Mouse (Mus musculus) myocyte (in vitro differentiated cells): ENCODE data around the gene Fen1. TPM values are rescaled to one million over a fixed set of nuclear protein-coding genes. Genes with fewer than 3 reads are reported as not detected.
A peak's percentile ranks its signal among the peaks of the same experiment; 100 is the strongest.

Source experiments
- H3K27me3 ChIP-seq: one replicate; pipeline ENCODE4 v1.6.1; 2011; ENCODE audit not compliant: control insufficient read depth, insufficient read depth, insufficient read length
- H3K36me3 ChIP-seq: one replicate; pipeline ENCODE4 v1.6.1; 2011; ENCODE audit not compliant: control insufficient read depth, insufficient read depth
- H3K4me2 ChIP-seq: one replicate; pipeline ENCODE4 v1.6.1; 2011; ENCODE audit warnings: low read depth, control low read depth
- H3K4me3 ChIP-seq: one replicate; pipeline ENCODE4 v1.5.1; 2011; ENCODE audit warnings: mild to moderate bottlenecking, control low read depth, moderate library complexity
- H3K79me2 ChIP-seq: one replicate; pipeline ENCODE4 v1.6.1; 2011; ENCODE audit not compliant: control insufficient read depth, insufficient read depth
- H3ac ChIP-seq: one replicate; pipeline ENCODE4 v1.6.1; 2011; ENCODE audit not compliant: control insufficient read depth, insufficient read length
- CEBPB ChIP-seq: IDR thresholded peaks from 2 replicates; pipeline ENCODE4 v1.6.1; 2011; ENCODE audit warnings: mild to moderate bottlenecking, moderate library complexity; ENCODE audit not compliant: poor library complexity, insufficient read depth, severe bottlenecking
- E2F4 ChIP-seq: IDR thresholded peaks from one replicate; pipeline ENCODE4 v1.6.1; 2011; ENCODE audit warnings: mild to moderate bottlenecking, control low read depth, moderate library complexity; ENCODE audit not compliant: insufficient read depth
- MAX ChIP-seq: IDR thresholded peaks from one replicate; pipeline ENCODE4 v1.6.1; 2011; ENCODE audit warnings: low read depth, mild to moderate bottlenecking, control low read depth
- MYOD1 ChIP-seq, 3 experiments: IDR thresholded peaks; one replicate each; pipeline ENCODE4 v1.6.1; 2011; ENCODE audit warnings: control low read depth in 2 of 3, low read depth in 2 of 3, mild to moderate bottlenecking in 2 of 3, moderate library complexity in 1 of 3; ENCODE audit not compliant: insufficient read length in 2 of 3, control insufficient read depth in 1 of 3
- MYOG ChIP-seq, 3 experiments: IDR thresholded peaks; one replicate each; pipeline ENCODE4 v1.6.1; 2011; ENCODE audit warnings: control low read depth in 2 of 3, low read depth in 2 of 3, mild to moderate bottlenecking in 2 of 3; ENCODE audit not compliant: insufficient read length in 2 of 3, control insufficient read depth in 1 of 3, insufficient read depth in 1 of 3
- POLR2A ChIP-seq: IDR thresholded peaks from one replicate; pipeline ENCODE4 v1.6.1; 2011; ENCODE audit warnings: low read depth, mild to moderate bottlenecking, control low read depth, moderate library complexity; ENCODE audit not compliant: insufficient read length
- POLR2AphosphoS2 ChIP-seq: IDR thresholded peaks from one replicate; pipeline ENCODE4 v1.6.1; 2011; ENCODE audit warnings: low read depth, control low read depth; ENCODE audit not compliant: insufficient read length
- REST ChIP-seq: IDR thresholded peaks from one replicate; pipeline ENCODE4 v1.6.1; 2011; ENCODE audit warnings: mild to moderate bottlenecking, control low read depth, moderate library complexity; ENCODE audit not compliant: insufficient read depth, insufficient read length
- SRF ChIP-seq: IDR thresholded peaks from one replicate; pipeline ENCODE4 v1.6.1; 2011; ENCODE audit warnings: low read depth; ENCODE audit not compliant: control insufficient read depth, insufficient read length
- TCF12 ChIP-seq: IDR thresholded peaks from one replicate; pipeline ENCODE4 v1.6.1; 2011; ENCODE audit warnings: mild to moderate bottlenecking, control low read depth; ENCODE audit not compliant: poor library complexity, insufficient read depth, severe bottlenecking
- TCF3 ChIP-seq: IDR thresholded peaks from one replicate; pipeline ENCODE4 v1.6.1; 2011; ENCODE audit warnings: low read depth, control low read depth; ENCODE audit not compliant: insufficient read length
- USF1 ChIP-seq: IDR thresholded peaks from one replicate; pipeline ENCODE4 v1.6.1; 2011; ENCODE audit warnings: low read depth, mild to moderate bottlenecking, control low read depth, moderate library complexity
- polyA plus RNA-seq: library from polyadenylated mRNA; unstranded; fragments of >200 nt; fragmentation: generic; extraction: Trizol; gene quantifications from one replicate; pipeline ENCODE4 v1.2.1, GENCODE M21; 2012; ENCODE audit warnings: missing spikeins

The Fen1 gene
- polyA plus RNA-seq, 1 experiment = 14.1 TPM

DNA sequence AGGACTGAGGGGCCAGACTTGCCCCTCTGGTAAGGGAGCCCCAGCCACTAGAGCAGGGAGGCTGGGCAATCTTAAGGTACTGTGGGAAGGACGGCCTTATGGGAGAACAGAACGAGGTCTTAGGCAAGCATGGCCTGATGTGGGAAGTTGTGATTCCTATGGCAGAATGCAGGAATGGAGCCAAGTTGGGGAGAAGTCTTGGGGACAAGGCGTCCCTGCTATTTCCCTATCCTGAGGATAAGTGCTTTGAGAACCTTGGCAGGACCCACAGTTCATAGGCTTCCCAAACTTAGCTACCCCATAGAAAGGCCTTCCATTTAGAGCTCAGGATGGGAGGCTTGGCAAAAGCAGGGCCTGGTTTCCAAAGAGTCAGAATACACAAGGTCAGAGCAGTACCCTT, 4.9 kb upstream of the Fen1 start:
- Histone ChIP-seq H3K36me3 (peaks cover 10% of the 10 kb centered on the region), H3K4me3 (no peak overlapping the region), H3ac (no peak overlapping the region), H3K79me2 (peaks cover 18% of the 10 kb centered on the region), H3K4me2 (no peak overlapping the region), H3K27me3 (no peaks in the 10 kb centered on the region)
- no peak for TF ChIP-seq E2F4
- TF ChIP-seq MYOD1 (IDR thresholded peaks at IDR 0.05; ENCODE audit: control insufficient read depth in 1 of 3, insufficient read length in 2 of 3, low read depth in 2 of 3) = no peak
- no peak for TF ChIP-seq USF1
- no peak for TF ChIP-seq TCF12
- TF ChIP-seq MAX = no peak
- no peak for TF ChIP-seq TCF3

DNA sequence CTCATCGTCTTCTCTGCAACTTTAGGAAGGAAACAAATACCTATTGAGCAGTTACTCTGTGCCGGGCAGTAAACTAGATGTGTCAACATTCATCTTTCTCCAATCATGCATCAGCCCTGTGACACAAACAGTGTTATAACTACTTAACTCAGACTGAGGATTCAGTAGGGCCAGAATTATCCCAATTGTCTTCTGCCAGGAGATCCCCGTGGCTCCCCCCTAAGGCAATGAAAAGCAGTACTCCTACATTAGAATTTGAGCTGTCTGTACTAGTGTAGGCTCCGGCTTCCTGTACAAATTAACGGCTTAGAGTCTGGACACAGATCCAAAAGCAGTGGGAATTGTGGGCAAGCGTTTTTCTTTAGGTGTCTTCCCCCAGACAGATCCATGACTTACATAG, 1.1 kb upstream of the Fen1 start:
- Histone ChIP-seq H3K27me3 (no peaks in the 10 kb centered on the region), H3K4me2 (peak overlapping the region; percentile 97), H3K4me3 (peak overlapping the region; percentile 91), H3K79me2 (peaks cover 42% of the 10 kb centered on the region), H3ac (no peak overlapping the region), H3K36me3 (peaks cover 10% of the 10 kb centered on the region)
- TF ChIP-seq MYOD1 (IDR thresholded peaks at IDR 0.05; ENCODE audit: control insufficient read depth in 1 of 3, insufficient read length in 2 of 3, low read depth in 2 of 3) = no peak
- no peak for TF ChIP-seq REST
- TF ChIP-seq TCF3 = no peak
- TF ChIP-seq MAX = no peak
- TF ChIP-seq POLR2AphosphoS2 = no peak

DNA sequence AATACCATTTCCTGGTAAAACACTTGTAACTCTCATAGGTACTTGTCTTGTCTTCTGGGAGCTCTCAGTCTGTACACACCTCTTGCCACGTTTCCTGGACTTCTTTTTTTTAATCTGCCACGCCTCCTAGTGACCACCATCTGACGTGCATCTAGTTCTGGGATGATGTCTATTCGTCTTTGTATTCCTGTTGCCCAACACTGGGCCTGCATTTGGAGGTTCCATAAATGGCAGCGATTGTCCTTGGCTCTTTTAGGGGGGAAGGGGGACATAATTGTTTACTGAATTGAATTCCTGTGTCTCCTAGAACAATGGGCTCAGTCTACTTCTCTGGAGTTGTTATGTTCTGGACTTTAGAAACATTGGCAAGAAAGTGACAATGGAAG, 640 bp upstream of the Fen1 start:
- no peaks in the 10 kb centered on the region for H3K27me3 ChIP-seq
- H3K36me3 ChIP-seq = peaks cover 10% of the 10 kb centered on the region
- H3K4me3 ChIP-seq = peak overlapping the region; percentile 91
- H3K79me2 ChIP-seq = peaks cover 42% of the 10 kb centered on the region
- TF ChIP-seq POLR2AphosphoS2 (no peak), TCF12 (no peak), MYOG (IDR thresholded peaks at IDR 0.05; ENCODE audit: control insufficient read depth in 1 of 3, insufficient read depth in 1 of 3, insufficient read length in 2 of 3, low read depth in 2 of 3) (no peak), MAX (no peak), REST (no peak), CEBPB (0 out of 2 replicates have a peak, but pooled peaks have one; percentile 3)
- peak overlapping the region; percentile 38 for H3ac ChIP-seq
- H3K4me2 ChIP-seq = peak overlapping the region; percentile 97

DNA sequence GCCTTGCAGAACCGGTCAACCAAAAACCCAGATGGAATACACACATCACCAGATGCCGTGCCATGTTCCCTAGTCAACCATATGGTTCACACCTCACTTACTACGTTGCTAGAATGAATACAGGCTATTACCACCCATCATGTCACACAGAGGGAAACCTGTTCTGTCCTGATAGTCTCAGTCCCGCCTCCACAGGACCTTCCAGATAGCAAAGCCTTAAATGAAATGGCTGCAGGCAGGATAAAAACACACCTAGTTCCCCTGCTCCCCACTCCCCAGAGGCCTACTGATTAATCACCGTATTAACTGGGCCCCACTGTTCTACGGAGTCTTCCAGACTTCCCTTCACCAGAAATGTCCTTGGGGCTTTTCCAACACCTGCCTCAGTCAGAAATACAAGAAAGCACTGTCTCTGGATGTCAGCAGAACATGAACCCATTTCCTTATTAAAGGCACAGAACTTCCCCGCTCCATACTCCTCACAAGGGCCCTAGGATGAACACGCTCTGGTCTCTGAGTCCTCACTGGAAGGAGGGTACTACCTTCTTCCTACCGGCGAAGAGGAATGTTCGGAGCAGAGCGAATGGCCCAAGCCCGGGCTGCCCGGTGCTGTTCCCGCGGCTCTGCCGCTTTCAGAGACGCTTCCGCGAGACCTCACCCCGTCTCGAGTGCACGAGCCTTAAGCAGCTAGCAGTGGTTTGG, 672 bp downstream of the Fen1 start:
- Histone ChIP-seq H3K36me3 (peaks cover 14% of the 10 kb centered on the region), H3K4me2 (peak overlapping the region; percentile 97), H3K27me3 (no peaks in the 10 kb centered on the region), H3ac (peak overlapping the region; percentile 38), H3K4me3 (peak overlapping the region; percentile 91), H3K79me2 (peaks cover 42% of the 10 kb centered on the region)
- TF ChIP-seq SRF = no peak
- no peak for TF ChIP-seq POLR2A
- TF ChIP-seq POLR2AphosphoS2 = no peak
- TF ChIP-seq TCF12 = no peak
- TF ChIP-seq TCF3 = no peak
- TF ChIP-seq MYOD1 (IDR thresholded peaks at IDR 0.05; ENCODE audit: control insufficient read depth in 1 of 3, insufficient read length in 2 of 3, low read depth in 2 of 3) = no peak

DNA sequence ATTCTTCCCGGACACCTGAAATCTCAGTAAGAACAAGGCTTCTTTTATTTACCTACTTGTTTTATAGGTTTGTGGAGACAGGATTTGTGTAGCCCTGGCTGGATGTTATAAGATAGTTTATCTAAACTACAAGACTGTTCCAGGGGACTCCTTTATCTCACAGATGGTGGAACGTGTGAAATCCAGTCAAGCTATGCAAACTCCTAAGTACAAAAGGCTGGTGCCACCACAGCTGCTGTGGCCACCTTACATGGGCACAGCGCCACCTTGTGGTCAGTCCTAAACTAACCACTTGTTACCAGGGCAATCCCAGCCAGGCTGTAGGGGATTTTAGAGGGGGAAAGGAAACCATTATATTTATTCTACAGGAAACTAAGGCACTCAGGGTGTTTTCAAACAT, 5.2 kb downstream of the Fen1 start:
- H3K36me3 ChIP-seq = peaks cover 14% of the 10 kb centered on the region
- TF ChIP-seq POLR2AphosphoS2 = peak; percentile 71
- TF ChIP-seq MYOD1 (IDR thresholded peaks at IDR 0.05; ENCODE audit: control insufficient read depth in 1 of 3, insufficient read length in 2 of 3, low read depth in 2 of 3) = peak in 2 of 3 experiments; percentile 50 to 69
- peak in 2 of 3 experiments; percentile 29 to 51 for TF ChIP-seq MYOG (IDR thresholded peaks at IDR 0.05; ENCODE audit: control insufficient read depth in 1 of 3, insufficient read depth in 1 of 3, insufficient read length in 2 of 3, low read depth in 2 of 3)
- no peak for TF ChIP-seq POLR2A
- H3K4me3 ChIP-seq = no peak overlapping the region
- no peak overlapping the region for H3ac ChIP-seq
- H3K4me2 ChIP-seq = no peak overlapping the region
- no peaks in the 10 kb centered on the region for H3K27me3 ChIP-seq
- peaks cover 24% of the 10 kb centered on the region for H3K79me2 ChIP-seq

DNA sequence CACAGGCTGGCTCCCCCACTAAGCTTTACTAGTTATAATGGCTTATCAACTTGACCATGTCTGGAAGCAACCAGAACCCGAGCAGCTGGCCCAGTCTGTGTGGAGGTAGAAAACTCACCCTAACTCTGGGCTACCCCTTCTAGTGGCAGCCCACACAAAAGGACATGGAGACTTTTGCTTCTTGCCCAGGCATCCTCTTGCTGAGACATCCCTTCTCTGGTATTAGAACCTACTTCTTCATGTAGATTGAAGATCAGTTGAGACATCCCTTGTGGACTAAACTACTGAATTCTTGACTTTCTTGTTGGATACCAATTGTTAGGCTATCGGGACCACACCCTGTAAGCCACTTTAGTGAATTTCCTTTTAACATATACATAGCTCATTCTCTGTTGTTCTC, 5.7 kb downstream of the Fen1 start:
- Histone ChIP-seq H3K4me3 (no peak overlapping the region), H3K36me3 (peaks cover 18% of the 10 kb centered on the region), H3K79me2 (peaks cover 19% of the 10 kb centered on the region), H3ac (no peak overlapping the region), H3K27me3 (no peaks in the 10 kb centered on the region), H3K4me2 (no peak overlapping the region)
- TF ChIP-seq TCF12 = no peak
- no peak for TF ChIP-seq SRF
- TF ChIP-seq MAX = no peak
- TF ChIP-seq MYOG (IDR thresholded peaks at IDR 0.05; ENCODE audit: control insufficient read depth in 1 of 3, insufficient read depth in 1 of 3, insufficient read length in 2 of 3, low read depth in 2 of 3) = no peak
- TF ChIP-seq POLR2A = no peak
- TF ChIP-seq POLR2AphosphoS2 = no peak
- no peak for TF ChIP-seq REST
- no peak for TF ChIP-seq MYOD1 (IDR thresholded peaks at IDR 0.05; ENCODE audit: control insufficient read depth in 1 of 3, insufficient read length in 2 of 3, low read depth in 2 of 3)
- TF ChIP-seq E2F4 = no peak
- no peak for TF ChIP-seq USF1
- no peak for TF ChIP-seq CEBPB
- no peak for TF ChIP-seq TCF3
